Mouse (Mus musculus) WW6 (cell line): ENCODE data around the gene Tspan15.

ENCODE experiments used
- DNase-seq: peaks from one replicate; pipeline ENCODE4 v3.0.0-alpha.2; 2013; ENCODE audit warnings: low read depth, low spot score

Tspan15 gene

DNA sequence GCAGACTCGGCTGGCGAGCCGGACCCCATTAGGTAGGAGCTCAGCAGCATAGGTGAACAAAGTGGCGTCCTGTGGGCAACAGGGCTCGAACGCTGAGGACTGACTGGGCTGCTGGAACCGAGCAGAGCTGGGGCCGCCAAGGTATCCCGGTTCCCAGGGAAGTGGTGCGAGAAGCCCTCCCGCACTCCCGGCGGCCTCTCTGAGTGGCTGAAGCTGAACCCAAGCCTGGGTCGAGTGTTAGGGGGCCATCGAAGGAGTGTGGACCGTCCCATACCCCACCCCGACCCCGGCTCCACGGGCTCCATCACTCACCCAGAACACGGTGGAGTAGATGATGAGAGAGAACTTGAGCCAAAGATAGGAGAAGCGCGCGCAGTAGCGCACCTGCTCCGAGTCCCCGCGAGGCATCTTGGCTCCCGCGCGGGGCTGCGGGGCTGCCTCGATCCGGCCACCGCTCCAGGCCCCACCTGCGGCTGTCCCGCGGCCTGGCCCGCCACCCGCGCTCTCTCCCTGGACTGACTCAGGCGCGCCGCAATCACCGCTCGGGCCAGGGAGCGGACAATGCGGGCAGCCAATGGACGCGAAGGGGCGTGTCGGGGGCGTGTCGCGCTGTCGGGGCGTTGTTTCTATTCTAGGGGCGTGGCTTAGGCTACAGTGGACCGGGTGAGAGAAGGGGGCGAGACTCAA is at the start of gene Tspan15:
Tspan15 (minus strand) TSS at position 544 of the 687 bp plus-strand sequence.
- DNase-seq, result peak; percentile 67

- DNase-seq, result no peak
These were observed 48.6 kb upstream of the Tspan15 start for GRCm38 (mm10) chr10:62279671-62280070.

- no peak for DNase-seq
These were observed 48.0 kb upstream of the Tspan15 start for GRCm38 (mm10) chr10:62279066-62279465.

- no peak for DNase-seq
These were observed 46.6 kb upstream of the Tspan15 start for GRCm38 (mm10) chr10:62277499-62278293.

GRCm38 (mm10) chr10:62275235-62275634 is 44.2 kb upstream of the Tspan15 start:
- no peak for DNase-seq

- no peak for DNase-seq
These were observed 38.2 kb upstream of the Tspan15 start for GRCm38 (mm10) chr10:62269278-62269677.

DNA sequence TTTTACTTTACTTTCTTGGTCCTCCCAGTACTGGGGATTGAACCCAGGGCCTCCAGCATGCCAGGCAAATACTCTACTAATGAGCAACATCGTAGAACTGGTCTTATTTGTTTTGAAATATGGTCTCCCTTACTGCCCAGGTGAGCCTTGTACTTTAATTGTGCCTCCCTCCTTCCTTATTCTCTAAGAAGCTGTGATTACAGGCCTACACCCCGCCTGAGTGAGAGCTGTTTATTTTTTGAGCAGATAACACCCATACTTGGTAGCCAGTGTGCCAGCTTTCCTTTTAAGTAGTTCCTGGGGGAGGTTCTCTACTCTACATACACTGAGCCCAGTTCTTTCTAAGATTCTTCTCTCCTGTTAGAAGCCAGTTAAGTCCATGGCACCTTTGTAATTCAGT is 33.2 kb upstream of the Tspan15 start:
- no peak for DNase-seq

DNA sequence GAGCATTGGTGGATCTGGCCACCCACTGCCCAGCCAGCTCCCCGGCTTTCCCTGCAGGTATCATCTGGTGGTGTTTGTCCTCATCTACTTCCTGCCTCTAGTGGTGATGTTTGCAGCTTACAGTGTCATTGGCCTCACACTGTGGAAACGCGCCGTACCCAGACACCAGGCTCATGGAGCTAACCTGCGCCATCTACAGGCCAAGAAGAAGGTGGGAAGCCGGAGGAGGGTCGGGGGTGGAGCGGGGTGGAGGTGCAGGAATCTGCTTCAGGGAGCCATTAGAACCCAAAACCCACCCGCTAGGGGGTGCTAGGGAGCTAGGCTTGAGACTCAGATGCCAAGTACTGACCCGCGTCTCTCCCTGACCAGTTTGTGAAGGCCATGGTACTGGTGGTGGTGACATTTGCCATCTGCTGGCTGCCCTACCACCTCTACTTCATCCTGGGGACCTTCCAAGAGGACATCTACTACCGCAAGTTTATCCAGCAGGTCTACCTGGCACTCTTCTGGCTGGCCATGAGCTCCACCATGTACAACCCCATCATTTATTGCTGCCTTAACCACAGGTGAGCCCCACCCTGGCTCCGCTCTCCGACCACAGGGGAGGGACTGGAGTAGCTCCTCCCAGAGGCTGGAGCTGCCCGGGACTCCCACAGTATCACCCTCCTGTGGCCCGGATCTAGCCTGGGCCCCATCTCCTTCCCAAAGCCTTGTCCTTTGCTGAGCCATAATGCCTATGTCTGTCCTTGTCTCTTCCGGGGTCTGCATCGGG is 30.2 kb upstream of the Tspan15 start:
- peak; percentile 93 for DNase-seq

GRCm38 (mm10) chr10:62258298-62258697 is 27.2 kb upstream of the Tspan15 start:
- no peak for DNase-seq

GRCm38 (mm10) chr10:62252496-62253235 is 21.6 kb upstream of the Tspan15 start:
- DNase-seq, result no peak

GRCm38 (mm10) chr10:62252000-62252488 is 21.0 kb upstream of the Tspan15 start, which contains the start of gene Tacr2:
Tacr2 (plus strand) TSS chr10:62252438.
- DNase-seq, result no peak

DNA sequence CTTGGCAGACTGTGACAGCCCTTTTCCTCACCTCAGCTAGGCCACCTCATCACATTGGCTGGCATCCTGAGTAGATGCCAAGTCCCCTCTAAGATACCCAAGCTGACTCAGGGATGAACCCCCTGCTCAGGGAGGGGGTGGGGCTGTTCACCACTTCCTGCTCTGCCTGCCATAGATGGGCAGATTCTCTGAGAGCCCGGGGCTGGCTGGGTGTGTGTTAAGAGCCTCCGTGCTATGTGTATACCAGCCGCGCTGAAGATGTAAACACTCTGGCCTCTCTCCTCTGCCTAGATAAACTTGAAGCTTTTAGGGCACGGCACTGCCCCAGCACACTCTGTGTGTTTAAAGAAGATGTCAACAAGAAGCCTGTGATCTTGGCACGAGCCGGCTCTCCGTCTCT is 16.8 kb upstream of the Tspan15 start:
- no peak for DNase-seq

- no peak for DNase-seq
These were observed 16.1 kb upstream of the Tspan15 start for GRCm38 (mm10) chr10:62247156-62247555.

DNA sequence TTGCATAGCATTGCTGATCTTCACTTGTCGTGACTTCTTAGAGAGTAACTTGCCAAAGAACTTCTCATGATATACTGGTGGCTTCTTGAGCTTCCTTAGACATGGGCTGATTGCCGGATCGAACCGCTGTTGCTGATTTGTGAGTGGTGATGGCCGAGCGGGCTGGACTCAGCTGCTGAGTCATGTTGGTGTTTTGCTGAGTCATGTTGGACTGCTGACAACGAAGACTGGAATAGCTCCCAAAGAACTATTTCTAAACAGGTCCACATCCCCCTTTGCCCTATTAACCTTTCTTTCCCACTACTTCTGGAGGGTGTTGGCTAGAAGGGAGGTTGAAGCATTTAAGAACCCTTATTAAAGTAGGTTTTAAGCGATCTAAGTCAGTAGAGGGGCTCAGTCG is 13.0 kb upstream of the Tspan15 start:
- DNase-seq, result no peak

DNA sequence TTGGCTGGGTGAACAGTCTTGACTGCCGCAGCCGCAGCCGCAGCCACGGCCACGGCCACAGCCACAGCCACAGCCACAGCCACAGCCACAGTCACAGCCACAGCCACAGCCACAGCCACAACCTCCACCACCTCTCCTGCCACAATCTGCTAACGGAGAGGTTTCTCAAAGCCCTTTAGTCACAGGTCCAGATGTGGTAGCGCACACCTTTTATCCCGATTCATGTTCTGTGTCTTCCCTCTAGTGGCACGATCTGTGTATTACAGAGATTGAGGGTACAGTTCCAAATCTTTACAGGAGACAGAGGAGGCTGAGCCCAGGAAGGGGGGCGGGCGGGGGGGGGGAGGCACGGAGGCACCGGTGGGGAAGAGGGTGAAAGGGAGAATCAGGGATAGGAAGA is 11.8 kb upstream of the Tspan15 start:
- peak; percentile 56 for DNase-seq

GRCm38 (mm10) chr10:62242358-62242757 is 11.3 kb upstream of the Tspan15 start:
- no peak for DNase-seq

- DNase-seq, result no peak
These were observed 8.2 kb upstream of the Tspan15 start for GRCm38 (mm10) chr10:62239270-62239669.

- DNase-seq, result no peak
These were observed 7.6 kb upstream of the Tspan15 start for GRCm38 (mm10) chr10:62238688-62239087.

DNA sequence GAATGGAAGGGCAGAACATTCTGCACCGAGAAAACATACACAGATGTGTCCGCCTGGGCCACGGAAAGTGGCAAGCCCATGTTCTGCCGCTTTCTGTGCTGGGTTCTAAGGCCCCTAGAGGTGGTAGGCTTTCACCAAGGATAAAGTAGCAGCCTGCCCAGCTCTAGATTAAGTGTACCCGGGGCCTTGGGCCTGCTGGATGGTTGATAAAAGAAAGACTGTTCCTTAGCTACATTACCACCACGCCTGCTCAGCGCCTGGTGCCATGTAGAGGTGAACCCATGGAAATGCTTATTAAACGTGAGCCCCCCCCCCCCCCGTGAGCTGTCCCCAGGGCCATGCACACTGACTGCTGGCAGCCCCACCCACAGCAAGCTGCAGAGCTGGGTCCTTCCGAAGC is 6.2 kb upstream of the Tspan15 start:
- no peak for DNase-seq

DNA sequence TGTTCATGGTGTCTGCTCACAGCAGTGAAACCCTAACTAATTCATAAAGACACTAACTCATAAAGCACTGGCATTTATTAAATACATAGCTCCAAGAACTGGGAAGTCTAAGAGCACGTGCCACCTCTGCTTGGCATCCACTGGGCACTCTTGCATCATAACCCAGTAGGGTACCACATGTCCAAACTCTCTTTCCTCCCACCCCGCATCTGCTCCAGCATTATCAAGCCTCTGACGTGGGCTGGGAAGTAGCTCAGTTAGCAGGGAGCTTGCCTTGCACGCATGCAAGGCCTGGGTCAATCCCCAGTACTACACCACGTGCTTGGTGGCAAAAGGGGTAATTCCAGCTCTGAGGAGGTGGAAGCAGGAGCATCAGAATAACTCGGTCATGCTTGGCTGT is 5.1 kb upstream of the Tspan15 start:
- DNase-seq, result no peak

GRCm38 (mm10) chr10:62231811-62232210 is 760 bp upstream of the Tspan15 start:
- no peak for DNase-seq

DNA sequence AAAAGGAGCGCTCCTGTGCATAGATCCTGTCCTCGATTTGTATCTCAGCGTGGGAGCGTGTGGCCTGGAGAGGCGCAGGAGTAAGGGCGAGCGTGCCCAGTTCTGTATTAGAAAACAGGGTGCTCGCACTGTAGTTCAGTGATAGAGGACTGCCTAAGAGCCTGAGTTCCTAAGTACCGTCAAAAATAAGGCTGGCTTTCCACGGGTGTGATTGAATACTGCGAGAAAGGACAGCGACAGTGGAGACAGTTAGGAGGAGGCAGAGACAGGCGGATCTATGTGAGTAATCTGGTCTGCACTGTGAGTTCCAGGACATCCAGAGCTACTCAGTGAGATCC is 313 bp upstream of the Tspan15 start:
- DNase-seq, result no peak
